Mouse (Mus musculus) erythroblast, adult 5-6 weeks (primary cell): ENCODE results near the gene Tspan31. TPM values are rescaled to one million over a fixed set of nuclear protein-coding genes. Genes with fewer than 3 reads are reported as not detected.

Experiments
- ATAC-seq: replicated peaks from 2 replicates; pipeline ENCODE4 v1.8.0; 2016; ENCODE audit warnings: moderate number of reproducible peaks, mild to moderate bottlenecking, moderate TSS enrichment, inconsistent platforms; ENCODE audit not compliant: poor library complexity, low FRiP score, severe bottlenecking
- total RNA-seq, 2 experiments: library from RNA; stranded (forward) in 1 of 2; stranded (reverse) in 1 of 2; fragments of 150-400 nt in 1 of 2; fragments of 200-764, 138-1000 nt in 1 of 2; gene quantifications; 2 replicates each; pipeline versions ENCODE4 v1.2.3 to v1.2.4; 2015 to 2017; ENCODE audit warnings: low replicate concordance in 2 of 2

Gene Tspan31
- 25.3 and 30.4 TPM in 2 replicates for total RNA-seq (2015; ENCODE audit: low replicate concordance)
- 8.6 and 19.0 TPM in 2 replicates for total RNA-seq (2017; ENCODE audit: low replicate concordance)

- ATAC-seq: peak; percentile 97
Observed at GRCm38 (mm10) chr10:127070190-127071121, at the start of gene Tspan31. TSS of gene Tspan31 (minus strand) at chr10:127070264.

GRCm38 (mm10) chr10:127119229-127119628, 49.2 kb upstream of the Tspan31 start:
- no peak for ATAC-seq

- ATAC-seq: no peak
Observed at GRCm38 (mm10) chr10:127118470-127118869, 48.4 kb upstream of the Tspan31 start.

GRCm38 (mm10) chr10:127115068-127115467, 45.0 kb upstream of the Tspan31 start:
- ATAC-seq: no peak

GRCm38 (mm10) chr10:127114408-127114807, 44.3 kb upstream of the Tspan31 start:
- ATAC-seq: no peak

GRCm38 (mm10) chr10:127111001-127111887, 41.2 kb upstream of the Tspan31 start:
- no peak for ATAC-seq

GRCm38 (mm10) chr10:127108262-127108583, 38.2 kb upstream of the Tspan31 start:
- no peak for ATAC-seq

- peak; percentile 54 for ATAC-seq
Observed at GRCm38 (mm10) chr10:127107563-127108261, 37.6 kb upstream of the Tspan31 start.

- ATAC-seq: no peak
Observed at GRCm38 (mm10) chr10:127103631-127104030, 33.6 kb upstream of the Tspan31 start.

GRCm38 (mm10) chr10:127101151-127101550, 31.1 kb upstream of the Tspan31 start:
- no peak for ATAC-seq

- ATAC-seq: no peak
Observed at GRCm38 (mm10) chr10:127100414-127100813, 30.4 kb upstream of the Tspan31 start.

- ATAC-seq: no peak
Observed at GRCm38 (mm10) chr10:127099868-127100267, 29.8 kb upstream of the Tspan31 start.

GRCm38 (mm10) chr10:127099191-127099590, 29.1 kb upstream of the Tspan31 start:
- no peak for ATAC-seq

GRCm38 (mm10) chr10:127098514-127098913, 28.4 kb upstream of the Tspan31 start:
- ATAC-seq: no peak

GRCm38 (mm10) chr10:127094382-127094802, 24.3 kb upstream of the Tspan31 start:
- ATAC-seq: no peak

GRCm38 (mm10) chr10:127092742-127093141, 22.7 kb upstream of the Tspan31 start:
- ATAC-seq: no peak

GRCm38 (mm10) chr10:127091507-127092396, 21.7 kb upstream of the Tspan31 start:
- no peak for ATAC-seq

- no peak for ATAC-seq
Observed at GRCm38 (mm10) chr10:127090560-127091411, 20.7 kb upstream of the Tspan31 start.
